Mouse (Mus musculus): ENCODE data around the gene Gm8127. TPM values are rescaled to one million over a fixed set of nuclear protein-coding genes. Genes with fewer than 3 reads are reported as not detected.
"Not testable (repeated sequence)": the region's sequence is repeated elsewhere in the genome, so short reads cannot be mapped to it uniquely, and the experiment has no call there.

Gm8127 gene
- polyA plus RNA-seq, 1 experiment from 2014 or later = not detected

GRCm38 (mm10) chr14:43274986-43275511 lies 18.6 kb downstream of the Gm8127 start, which contains the start of gene Gm9732:
Gene Gm9732 (plus strand): TSS chr14:43275036.
- H3K4me2 ChIP-seq (ENCODE audit: low read depth, low read length); H3K4me3 ChIP-seq (ENCODE audit: low read depth, low read length); ATAC-seq (ENCODE audit: low read depth); H3K4me1 ChIP-seq (ENCODE audit: control insufficient read depth, low read depth, low read length); H3K9ac ChIP-seq (ENCODE audit: low read depth, low read length); H3K27ac ChIP-seq (ENCODE audit: low read length); H3K9me3 ChIP-seq (replicated peaks; ENCODE audit: control insufficient read depth, low read length); H3K27me3 ChIP-seq (ENCODE audit: control insufficient read depth, insufficient read depth, low read depth, low read length); H3K36me3 ChIP-seq (ENCODE audit: control insufficient read depth, insufficient read depth): not testable (repeated sequence)
- 59% methylated on average over 8 of the region's 8 CpGs for WGBS (ENCODE audit: insufficient replicate concordance)

GRCm38 (mm10) chr14:43273161-43273560 lies 20.5 kb downstream of the Gm8127 start:
- not testable (repeated sequence) for H3K9ac ChIP-seq (ENCODE audit: low read depth, low read length); H3K9me3 ChIP-seq (replicated peaks; ENCODE audit: control insufficient read depth, low read length); H3K27me3 ChIP-seq (ENCODE audit: control insufficient read depth, insufficient read depth, low read depth, low read length); H3K4me1 ChIP-seq (ENCODE audit: control insufficient read depth, low read depth, low read length); H3K4me2 ChIP-seq (ENCODE audit: low read depth, low read length); H3K4me3 ChIP-seq (ENCODE audit: low read depth, low read length); H3K36me3 ChIP-seq (ENCODE audit: control insufficient read depth, insufficient read depth); H3K27ac ChIP-seq (ENCODE audit: low read length); ATAC-seq (ENCODE audit: low read depth)
- 59% methylated on average over 1 of the region's 1 CpGs for WGBS (ENCODE audit: insufficient replicate concordance)

DNA sequence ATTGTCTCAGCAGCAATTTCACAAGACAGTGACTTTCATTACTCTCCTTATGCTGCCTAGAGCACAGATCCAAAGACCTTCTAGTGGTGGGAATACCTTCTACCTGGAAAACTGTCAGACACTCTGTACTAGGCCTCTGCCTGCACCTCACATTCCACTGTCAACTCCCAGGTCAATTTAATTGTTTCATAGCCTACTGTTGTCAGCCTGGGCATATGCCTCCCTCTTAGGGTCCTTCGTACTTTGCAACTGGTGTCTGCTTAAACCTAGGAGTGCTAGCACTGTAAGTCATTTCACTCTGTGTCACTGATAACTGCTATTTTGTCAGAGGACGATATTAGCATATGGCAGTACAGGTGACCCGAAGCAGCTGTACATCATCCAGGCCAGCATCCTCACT lies 24.4 kb downstream of the Gm8127 start:
- 59% methylated on average over 3 of the region's 3 CpGs for WGBS (ENCODE audit: insufficient replicate concordance)
- not testable (repeated sequence) for ATAC-seq (ENCODE audit: low read depth); H3K4me3 ChIP-seq (ENCODE audit: low read depth, low read length); H3K4me1 ChIP-seq (ENCODE audit: control insufficient read depth, low read depth, low read length); H3K27me3 ChIP-seq (ENCODE audit: control insufficient read depth, insufficient read depth, low read depth, low read length); H3K9ac ChIP-seq (ENCODE audit: low read depth, low read length); H3K4me2 ChIP-seq (ENCODE audit: low read depth, low read length); H3K9me3 ChIP-seq (replicated peaks; ENCODE audit: control insufficient read depth, low read length); H3K27ac ChIP-seq (ENCODE audit: low read length); H3K36me3 ChIP-seq (ENCODE audit: control insufficient read depth, insufficient read depth)

DNA sequence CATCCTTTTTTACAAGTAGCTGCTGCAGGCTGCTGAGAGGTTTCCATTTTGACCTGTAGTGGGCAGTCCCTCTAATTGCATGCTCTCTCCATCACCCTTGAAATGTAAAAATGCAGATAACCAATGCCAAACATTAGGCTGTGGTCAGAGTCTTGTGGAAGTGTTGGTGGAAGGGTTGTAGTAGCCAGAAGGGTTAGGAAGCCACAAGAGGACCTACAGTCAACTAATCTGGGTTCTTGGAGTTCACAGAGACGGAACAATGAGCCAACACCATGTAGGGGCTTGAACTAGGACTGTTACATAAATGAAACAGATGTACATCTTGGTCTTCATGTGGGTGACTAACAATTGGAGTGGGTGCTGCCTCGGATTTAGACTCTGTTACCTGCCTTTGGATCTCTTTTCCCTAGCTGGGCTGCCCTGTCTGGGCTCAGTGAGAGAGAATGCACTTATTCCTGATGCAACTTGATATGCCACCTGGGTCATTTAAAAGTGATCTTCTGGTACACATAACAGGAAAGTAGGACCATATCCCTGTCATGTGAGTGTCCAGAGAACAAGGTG lies 25.0 kb downstream of the Gm8127 start:
- H3K4me3 ChIP-seq (ENCODE audit: low read depth, low read length); H3K27me3 ChIP-seq (ENCODE audit: control insufficient read depth, insufficient read depth, low read depth, low read length); ATAC-seq (ENCODE audit: low read depth); H3K9me3 ChIP-seq (replicated peaks; ENCODE audit: control insufficient read depth, low read length); H3K4me2 ChIP-seq (ENCODE audit: low read depth, low read length); H3K9ac ChIP-seq (ENCODE audit: low read depth, low read length); H3K36me3 ChIP-seq (ENCODE audit: control insufficient read depth, insufficient read depth); H3K4me1 ChIP-seq (ENCODE audit: control insufficient read depth, low read depth, low read length); H3K27ac ChIP-seq (ENCODE audit: low read length): not testable (repeated sequence)
- 27% methylated on average over 2 of the region's 2 CpGs for WGBS (ENCODE audit: insufficient replicate concordance)

DNA sequence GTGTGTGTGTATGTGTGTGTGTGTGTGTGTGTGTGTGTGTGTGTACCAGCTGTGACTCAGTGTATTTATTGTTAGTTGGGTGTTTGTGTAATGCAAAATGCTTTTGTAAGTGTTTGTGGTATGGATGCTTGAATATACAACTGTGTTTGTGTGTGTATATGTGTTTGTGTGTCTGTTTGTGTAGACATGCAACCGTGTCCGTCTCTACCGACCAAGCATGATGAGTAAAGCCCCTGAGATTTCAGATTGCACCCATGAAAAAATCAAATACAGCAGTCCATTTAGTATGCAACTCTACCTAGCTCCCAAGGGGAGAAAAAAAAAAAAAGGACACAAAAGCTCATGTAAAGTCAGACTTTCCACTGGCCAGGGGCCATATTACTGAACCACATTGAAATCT lies 30.2 kb downstream of the Gm8127 start:
- H3K9me3 ChIP-seq (replicated peaks; ENCODE audit: control insufficient read depth, low read length); H3K9ac ChIP-seq (ENCODE audit: low read depth, low read length); H3K4me1 ChIP-seq (ENCODE audit: control insufficient read depth, low read depth, low read length); H3K36me3 ChIP-seq (ENCODE audit: control insufficient read depth, insufficient read depth); H3K27me3 ChIP-seq (ENCODE audit: control insufficient read depth, insufficient read depth, low read depth, low read length); ATAC-seq (ENCODE audit: low read depth); H3K4me3 ChIP-seq (ENCODE audit: low read depth, low read length); H3K4me2 ChIP-seq (ENCODE audit: low read depth, low read length); H3K27ac ChIP-seq (ENCODE audit: low read length): not testable (repeated sequence)
- 40% methylated on average over 3 of the region's 3 CpGs for WGBS (ENCODE audit: insufficient replicate concordance)

DNA sequence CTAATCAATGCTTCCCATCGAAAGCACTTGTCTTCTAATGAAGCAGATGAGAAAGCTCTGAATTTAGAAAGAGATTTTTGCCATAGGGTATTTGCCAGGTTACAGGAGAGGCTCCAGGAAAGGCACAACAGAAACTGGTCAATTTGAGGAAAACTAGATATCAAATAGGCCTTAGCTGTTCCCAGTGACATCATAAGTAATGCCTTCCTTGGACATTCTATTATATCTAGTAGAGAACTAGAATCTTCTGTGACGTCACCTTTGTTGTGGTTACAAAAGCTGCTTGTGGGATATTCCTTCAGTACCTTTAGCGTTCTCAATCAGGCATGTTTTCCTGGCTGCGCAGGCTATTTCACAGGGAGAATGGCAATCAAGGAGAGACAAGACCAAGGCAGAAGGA lies 35.3 kb downstream of the Gm8127 start, which contains the start of gene Gm8126:
Gene Gm8126, plus strand, starts transcription at position 301 of the 400 bp plus-strand sequence.
- 72% methylated on average over 2 of the region's 4 CpGs for WGBS (ENCODE audit: insufficient replicate concordance)
- not testable (repeated sequence) for H3K36me3 ChIP-seq (ENCODE audit: control insufficient read depth, insufficient read depth); H3K4me1 ChIP-seq (ENCODE audit: control insufficient read depth, low read depth, low read length); H3K27ac ChIP-seq (ENCODE audit: low read length); H3K27me3 ChIP-seq (ENCODE audit: control insufficient read depth, insufficient read depth, low read depth, low read length); H3K4me3 ChIP-seq (ENCODE audit: low read depth, low read length); H3K4me2 ChIP-seq (ENCODE audit: low read depth, low read length); H3K9me3 ChIP-seq (replicated peaks; ENCODE audit: control insufficient read depth, low read length); H3K9ac ChIP-seq (ENCODE audit: low read depth, low read length); ATAC-seq (ENCODE audit: low read depth)

DNA sequence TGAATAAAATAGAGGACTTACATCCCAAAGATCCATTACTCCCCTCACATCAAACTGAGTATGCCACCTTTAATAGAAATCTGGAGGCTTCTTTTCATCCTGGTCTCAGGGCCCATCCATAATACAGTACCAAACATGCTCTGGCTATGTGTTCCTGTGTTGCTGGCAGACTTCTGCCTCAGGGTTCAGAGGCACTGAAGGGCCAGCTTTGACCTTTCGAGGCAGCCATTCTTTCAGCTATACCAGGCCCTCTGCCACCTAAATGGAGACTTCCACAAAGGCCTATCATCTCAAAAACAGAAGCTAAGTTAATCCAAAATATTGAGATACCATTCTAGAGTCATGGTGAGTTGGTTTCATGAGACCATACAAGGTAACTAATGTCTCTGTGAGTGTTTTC lies 37.1 kb downstream of the Gm8127 start:
- not testable (repeated sequence) for H3K36me3 ChIP-seq (ENCODE audit: control insufficient read depth, insufficient read depth); H3K4me1 ChIP-seq (ENCODE audit: control insufficient read depth, low read depth, low read length); H3K4me2 ChIP-seq (ENCODE audit: low read depth, low read length); H3K4me3 ChIP-seq (ENCODE audit: low read depth, low read length); H3K27ac ChIP-seq (ENCODE audit: low read length); H3K9me3 ChIP-seq (replicated peaks; ENCODE audit: control insufficient read depth, low read length); H3K9ac ChIP-seq (ENCODE audit: low read depth, low read length); ATAC-seq (ENCODE audit: low read depth); H3K27me3 ChIP-seq (ENCODE audit: control insufficient read depth, insufficient read depth, low read depth, low read length)
- WGBS (ENCODE audit: insufficient replicate concordance) = 48% methylated on average over 1 of the region's 1 CpGs

- not testable (repeated sequence) for H3K4me2 ChIP-seq (ENCODE audit: low read depth, low read length); H3K9me3 ChIP-seq (replicated peaks; ENCODE audit: control insufficient read depth, low read length); H3K9ac ChIP-seq (ENCODE audit: low read depth, low read length); H3K27me3 ChIP-seq (ENCODE audit: control insufficient read depth, insufficient read depth, low read depth, low read length); H3K27ac ChIP-seq (ENCODE audit: low read length); H3K4me3 ChIP-seq (ENCODE audit: low read depth, low read length); H3K4me1 ChIP-seq (ENCODE audit: control insufficient read depth, low read depth, low read length); H3K36me3 ChIP-seq (ENCODE audit: control insufficient read depth, insufficient read depth); ATAC-seq (ENCODE audit: low read depth)
- 24% methylated on average over 5 of the region's 6 CpGs for WGBS (ENCODE audit: insufficient replicate concordance)
These were observed 42.9 kb downstream of the Gm8127 start for GRCm38 (mm10) chr14:43250549-43251253.

- not testable (repeated sequence) for H3K4me3 ChIP-seq (ENCODE audit: low read depth, low read length); H3K4me2 ChIP-seq (ENCODE audit: low read depth, low read length); H3K27ac ChIP-seq (ENCODE audit: low read length); H3K9ac ChIP-seq (ENCODE audit: low read depth, low read length); ATAC-seq (ENCODE audit: low read depth); H3K36me3 ChIP-seq (ENCODE audit: control insufficient read depth, insufficient read depth); H3K4me1 ChIP-seq (ENCODE audit: control insufficient read depth, low read depth, low read length); H3K9me3 ChIP-seq (replicated peaks; ENCODE audit: control insufficient read depth, low read length); H3K27me3 ChIP-seq (ENCODE audit: control insufficient read depth, insufficient read depth, low read depth, low read length)
- WGBS (ENCODE audit: insufficient replicate concordance) = 43% methylated on average over 9 of the region's 12 CpGs
These were observed 43.9 kb downstream of the Gm8127 start for GRCm38 (mm10) chr14:43249611-43250170.
